In the genomic region with DNA sequence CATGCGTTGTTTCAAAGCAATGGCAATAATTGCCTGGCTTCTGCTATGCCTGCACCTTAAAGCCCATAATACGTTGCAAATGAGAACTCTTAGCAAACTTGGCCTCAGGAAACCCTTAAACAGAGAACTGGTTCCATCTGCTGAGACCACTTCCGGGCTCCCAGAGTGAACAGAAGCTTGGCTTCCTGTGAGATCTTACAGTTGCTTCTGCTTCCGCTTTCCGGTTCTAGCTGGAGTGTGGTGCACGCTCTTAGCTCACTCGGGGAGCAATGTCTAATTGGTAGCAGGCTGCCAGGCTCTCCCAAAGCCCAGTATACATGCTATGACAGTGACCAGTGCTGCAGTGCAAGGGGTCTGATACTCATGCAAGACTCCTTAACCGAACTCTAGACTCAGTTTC, we compare ENCODE assay signal across 11 mouse cellular contexts.
DNase-seq lines count a peak whose midpoint lies in the region; ATAC-seq lines count a peak whose summit lies in the region.
"Had no signal": no experiment of that assay in that cellular context is flagged by ENCODE, and none has a peak within 500 bp of the region (broad histone marks: within the 10 kb centered on the region; RNA-seq: fewer than 3 reads in every experiment).

No protein-coding gene starts in this region.

- no peaks in the 10 kb centered on the region for H3K4me1 ChIP-seq in embryonic facial prominence, embryonic 11.5 days (ENCODE audit: control insufficient read depth, insufficient read depth, low read length)
- peaks cover 12% of the 10 kb centered on the region for H3K4me1 ChIP-seq in embryonic facial prominence, embryonic 10.5 days
- H3K4me1 ChIP-seq: limb, embryonic 13.5 days had no signal

- no peak overlapping the region for H3K27ac ChIP-seq in embryonic facial prominence, embryonic 11.5 days (replicated peaks; ENCODE audit: low read depth, low read length)
- H3K27ac ChIP-seq in embryonic facial prominence, embryonic 10.5 days (replicated peaks), result no peak overlapping the region
- H3K27ac ChIP-seq: hindbrain, embryonic 15.5 days; limb, embryonic 13.5 days had no signal

- H3K4me3 ChIP-seq in embryonic facial prominence, embryonic 11.5 days (ENCODE audit: low read depth, low read length), result no peak overlapping the region
- H3K4me3 ChIP-seq in embryonic facial prominence, embryonic 10.5 days, result no peak overlapping the region
- H3K4me3 ChIP-seq: hindbrain, embryonic 15.5 days; limb, embryonic 13.5 days had no signal

- no peaks in the 10 kb centered on the region for H3K27me3 ChIP-seq in embryonic facial prominence, embryonic 11.5 days (ENCODE audit: control insufficient read depth, insufficient read depth, low read length)
- no peaks in the 10 kb centered on the region for H3K27me3 ChIP-seq in embryonic facial prominence, embryonic 10.5 days (replicated peaks; ENCODE audit: low read depth, poor library complexity, severe bottlenecking)
- H3K27me3 ChIP-seq: hindbrain, embryonic 15.5 days; limb, embryonic 13.5 days had no signal

- intact Hi-C loops in heart, postnatal 25 days (cut with DNase I), result no loop called here

- WGBS in embryonic facial prominence, embryonic 11.5 days, result 78% methylated on average over 8 of the region's 8 CpGs
- WGBS in embryonic facial prominence, embryonic 10.5 days, result 81% methylated on average over 8 of the region's 8 CpGs

- no peak overlapping the region for H3K4me2 ChIP-seq in embryonic facial prominence, embryonic 11.5 days (ENCODE audit: low read depth, low read length)
- H3K4me2 ChIP-seq: hindbrain, embryonic 15.5 days; limb, embryonic 13.5 days had no signal

- no peaks in the 10 kb centered on the region for H3K9me3 ChIP-seq in embryonic facial prominence, embryonic 11.5 days (replicated peaks; ENCODE audit: control insufficient read depth, low read length)
- H3K9me3 ChIP-seq in embryonic facial prominence, embryonic 10.5 days, result no peaks in the 10 kb centered on the region
- H3K9me3 ChIP-seq: hindbrain, embryonic 15.5 days; limb, embryonic 13.5 days had no signal

- no peaks in the 10 kb centered on the region for H3K36me3 ChIP-seq in embryonic facial prominence, embryonic 11.5 days (replicated peaks; ENCODE audit: control insufficient read depth, insufficient read depth, low read depth, low read length)
- H3K36me3 ChIP-seq in embryonic facial prominence, embryonic 10.5 days (replicated peaks), result no peaks in the 10 kb centered on the region
- H3K36me3 ChIP-seq: hindbrain, embryonic 15.5 days; limb, embryonic 13.5 days had no signal

- H3K9ac ChIP-seq in embryonic facial prominence, embryonic 11.5 days (replicated peaks; ENCODE audit: low read length), result no peak overlapping the region
- H3K9ac ChIP-seq: hindbrain, embryonic 15.5 days; limb, embryonic 13.5 days had no signal

- DNase-seq in embryonic facial prominence, embryonic 11.5 days (ENCODE audit: low spot score), result peak; percentile 54
- DNase-seq in embryonic facial prominence, embryonic 10.5 days (ENCODE audit: low spot score), result no peak
- peak; percentile 74 for DNase-seq in CD4-positive, CD25-positive, alpha-beta regulatory T cell, adult 2 months (ENCODE audit: low read depth, low spot score)
- peak; percentile 41 for DNase-seq in liver
- DNase-seq in adrenal gland, postnatal 10 days, result no peak
- no peak for DNase-seq in cerebellum, adult 18-20 months
- DNase-seq in heart, postnatal 25 days (ENCODE audit: low spot score), result no peak
- DNase-seq: right cerebral cortex, postnatal 14 days had no signal

- ATAC-seq in embryonic facial prominence, embryonic 11.5 days (replicated peaks; ENCODE audit: insufficient number of reproducible peaks, low FRiP score, low TSS enrichment, low read depth), result no peak
- ATAC-seq in neutrophil, adult 5-6 weeks (ENCODE audit: extremely low read depth, insufficient number of reproducible peaks, low FRiP score, poor library complexity, severe bottlenecking), result peak; percentile 97

Comparison
In these comparisons a context has a peak if more than half of its experiments do, and no peak if none do; other contexts are left out.
1. DNase-seq: peak in embryonic facial prominence, embryonic 11.5 days (single experiment), CD4-positive, CD25-positive, alpha-beta regulatory T cell, adult 2 months (single experiment) and liver (single experiment); none in embryonic facial prominence, embryonic 10.5 days (single experiment), adrenal gland, postnatal 10 days (single experiment), cerebellum, adult 18-20 months (0 of 2) and heart, postnatal 25 days (single experiment).